Mouse (Mus musculus) colon, adult 2 months (tissue): ENCODE results near the gene Fubp1. TPM values are rescaled to one million over a fixed set of nuclear protein-coding genes. Genes with fewer than 3 reads are reported as not detected.

Source experiments
- polyA plus RNA-seq: library from polyadenylated mRNA; depleted of rRNA; stranded (reverse); fragments of >200 nt; gene quantifications from 2 replicates; pipeline ENCODE4 v1.2.3, GENCODE M21; 2012; rRNA removed

The Fubp1 gene
- polyA plus RNA-seq = 46.7 and 57.2 TPM in 2 replicates

DNA sequence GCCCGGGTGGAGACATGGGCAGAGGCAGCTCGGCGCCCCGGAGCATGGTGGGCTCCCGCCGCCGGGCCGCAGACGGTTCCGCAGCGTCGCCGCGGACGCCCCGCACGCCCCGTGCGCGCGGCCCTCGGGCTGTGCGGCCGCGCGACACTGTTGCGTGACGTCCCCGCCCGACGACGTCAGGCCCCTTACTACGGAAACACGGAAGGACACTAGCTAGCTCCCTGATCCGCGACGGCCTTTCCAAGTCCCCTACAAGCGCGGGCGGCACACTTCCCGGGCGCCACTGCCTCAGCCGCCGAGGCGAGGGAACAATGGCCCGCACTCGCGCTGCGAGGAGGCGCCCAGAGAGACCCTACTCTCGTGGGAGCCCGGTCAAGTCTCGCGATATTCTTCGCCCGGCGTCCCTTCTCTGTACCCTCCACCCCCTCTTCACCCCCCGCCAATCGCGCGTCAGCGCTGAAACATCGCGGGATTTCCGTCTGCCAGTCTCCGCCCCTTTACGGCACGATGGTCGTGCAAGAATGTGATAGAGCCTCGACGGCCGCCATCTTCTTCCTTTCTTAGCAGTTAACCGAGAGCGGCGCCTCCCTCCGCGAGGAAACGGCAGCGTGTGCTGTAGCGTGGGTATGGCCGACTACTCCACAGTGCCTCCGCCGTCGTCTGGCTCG is at the start of gene Fubp1, which contains the start of gene Dnajb4:
TSS of gene Fubp1 (plus strand) at position 456 of the 668 bp plus-strand sequence.
TSS of gene Dnajb4 (minus strand) at position 336 of the 668 bp plus-strand sequence.

DNA sequence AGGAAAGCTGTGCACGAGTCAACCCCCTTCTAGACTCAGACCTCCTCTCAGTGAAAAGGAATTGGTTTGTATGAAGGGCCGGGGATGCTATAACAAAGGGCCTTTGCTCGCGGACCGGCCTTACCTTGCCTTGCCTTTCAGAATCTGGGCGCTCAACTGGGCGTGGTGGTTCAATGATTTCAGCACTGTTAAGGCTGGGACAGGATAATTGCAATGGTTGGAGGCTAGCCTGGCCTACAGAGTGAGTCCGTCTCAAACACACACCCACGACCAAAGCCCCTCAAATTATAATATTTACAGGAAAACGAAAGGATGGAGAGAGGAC is 44.2 kb upstream of the Fubp1 start, which contains the start of gene Gipc2:
TSS of gene Gipc2 (minus strand) at position 132 of the 325 bp plus-strand sequence.

DNA sequence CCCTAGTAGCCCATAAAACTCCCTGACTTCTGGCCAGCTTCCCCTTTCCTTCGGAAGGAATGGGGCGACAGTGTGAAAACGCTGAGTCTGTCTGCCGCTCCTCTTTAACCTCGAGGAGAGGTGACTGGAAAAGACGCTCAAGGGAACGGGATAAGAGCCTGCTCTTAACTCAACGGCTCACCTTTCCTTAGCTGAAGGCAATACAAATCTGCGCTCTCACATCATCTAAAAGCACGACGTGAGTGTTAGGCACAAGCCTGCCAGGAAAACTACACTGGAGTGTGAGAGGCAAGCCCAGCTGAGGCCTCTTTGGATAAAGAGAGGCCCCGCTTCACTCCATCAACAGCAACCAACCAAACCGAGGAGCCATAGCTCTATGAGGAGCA is 55.8 kb downstream of the Fubp1 start, which contains the start of gene Nexn:
TSS of gene Nexn (minus strand) at position 315 of the 386 bp plus-strand sequence.

Other genes starting within 250 kb of the Fubp1 start
- 95.2 and 96.1 TPM in 2 replicates for gene Gipc2, start 44.2 kb upstream of the Fubp1 start, polyA plus RNA-seq
- gene Dnajb4, start 120 bp upstream of the Fubp1 start, polyA plus RNA-seq = 2.4 and 2.7 TPM in 2 replicates
- 0.09 TPM in 1 of 2 replicates, not detected in the other for gene Nexn, start 55.9 kb downstream of the Fubp1 start, polyA plus RNA-seq
- 6.4 and 8.8 TPM in 2 replicates for gene Miga1, start 130.0 kb downstream of the Fubp1 start, polyA plus RNA-seq
- gene Usp33, start 136.1 kb downstream of the Fubp1 start, polyA plus RNA-seq = 10.2 and 18.1 TPM in 2 replicates
- 10.8 and 10.9 TPM in 2 replicates for gene Zzz3, start 185.1 kb downstream of the Fubp1 start, polyA plus RNA-seq